Mouse (Mus musculus) heart, embryonic 15.5 days (tissue): ENCODE data around the gene Etv2. TPM values are rescaled to one million over a fixed set of nuclear protein-coding genes. Genes with fewer than 3 reads are reported as not detected.

Experiments
- ATAC-seq: fragments of 200-750 bp; cut with Nextera tagmentation; replicated peaks from 2 replicates; pipeline ENCODE4 v1.8.0; 2017; ENCODE audit warnings: low read depth, moderate TSS enrichment; ENCODE audit not compliant: insufficient number of reproducible peaks, insufficient read depth, low FRiP score
- H3K27ac ChIP-seq: fragments of 300-500 bp; sonication (generic); 2 replicates; pipeline ENCODE4 v1.5.1; 2015; ENCODE audit warnings: mild to moderate bottlenecking, inconsistent platforms
- H3K27me3 ChIP-seq: fragments of 300-500 bp; sonication (generic); 2 replicates; pipeline ENCODE4 v1.6.1; 2015; ENCODE audit warnings: inconsistent platforms
- H3K36me3 ChIP-seq: fragments of 300-500 bp; sonication (generic); 2 replicates; pipeline ENCODE4 v1.6.1; 2015; ENCODE audit warnings: mild to moderate bottlenecking, inconsistent platforms
- H3K4me1 ChIP-seq: fragments of 300-500 bp; sonication (generic); replicated peaks from 2 replicates; pipeline ENCODE4 v1.6.1; 2015; ENCODE audit warnings: inconsistent platforms
- H3K4me2 ChIP-seq: fragments of 300-500 bp; sonication (generic); 2 replicates; pipeline ENCODE4 v1.6.1; 2015; ENCODE audit warnings: inconsistent platforms, mild to moderate bottlenecking, moderate library complexity
- H3K4me3 ChIP-seq: fragments of 300-500 bp; sonication (generic); 2 replicates; pipeline ENCODE4 v1.5.1; 2015; ENCODE audit warnings: mild to moderate bottlenecking, inconsistent platforms
- H3K9ac ChIP-seq: fragments of 300-500 bp; sonication (generic); 2 replicates; pipeline ENCODE4 v1.6.1; 2015; ENCODE audit warnings: mild to moderate bottlenecking, inconsistent platforms
- H3K9me3 ChIP-seq: fragments of 300-500 bp; sonication (generic); replicated peaks from 2 replicates; pipeline ENCODE4 v1.6.1; 2016; ENCODE audit warnings: inconsistent platforms
- whole genome bisulfite sequencing: fragments of 180-500 bp; shearing (Covaris S2); methylation state at CpG from one replicate; pipeline ENCODE4 v1.1.7; 2015; ENCODE audit warnings: mixed read lengths; 5-methylcytosine and 5-hydroxymethylcytosine counted together
- polyA plus RNA-seq: library from polyadenylated mRNA; unstranded; fragments of >200 nt; fragmentation: Nextera tagmentation; extraction: Ambion mirVana; gene quantifications from 2 replicates; pipeline ENCODE4 v1.2.1, GENCODE M21; 2015

Etv2 gene
- polyA plus RNA-seq, 1 experiment from 2014 or later, result not detected

- Histone ChIP-seq H3K9me3 (no peaks in the 10 kb centered on the region), H3K9ac (no peak overlapping the region), H3K4me3 (no peak overlapping the region), H3K4me2 (0 out of 2 replicates have a peak overlapping the region, but pooled peaks have one; percentile 13), H3K27me3 (peaks cover 53% of the 10 kb centered on the region), H3K36me3 (peaks cover 11% of the 10 kb centered on the region), H3K27ac (no peak overlapping the region), H3K4me1 (peaks cover 27% of the 10 kb centered on the region)
- WGBS, result 16% methylated on average over 11 of the region's 11 CpGs
- no peak for ATAC-seq
Measured at GRCm38 (mm10) chr7:30636395-30636794, 743 bp upstream of the Etv2 start.

GRCm38 (mm10) chr7:30634621-30635020 lies 1.0 kb downstream of the Etv2 start:
- peak; percentile 60 for ATAC-seq
- peaks cover 27% of the 10 kb centered on the region for H3K4me1 ChIP-seq
- H3K9me3 ChIP-seq, result no peaks in the 10 kb centered on the region
- peak overlapping the region; percentile 52 for H3K4me2 ChIP-seq
- peak overlapping the region; percentile 25 for H3K4me3 ChIP-seq
- no peaks in the 10 kb centered on the region for H3K36me3 ChIP-seq
- 1% methylated on average over 20 of the region's 20 CpGs for WGBS
- peaks cover 58% of the 10 kb centered on the region for H3K27me3 ChIP-seq
- H3K27ac ChIP-seq, result no peak overlapping the region
- H3K9ac ChIP-seq, result no peak overlapping the region

- Histone ChIP-seq H3K9ac (no peak overlapping the region), H3K27ac (no peak overlapping the region), H3K27me3 (peaks cover 58% of the 10 kb centered on the region), H3K9me3 (no peaks in the 10 kb centered on the region), H3K4me2 (peak overlapping the region; percentile 7; the same call in 1 of the 2 replicates), H3K4me1 (peaks cover 23% of the 10 kb centered on the region), H3K4me3 (peak overlapping the region; percentile 25; the same call in 1 of the 2 replicates), H3K36me3 (no peaks in the 10 kb centered on the region)
- WGBS, result 8% methylated on average over 27 of the region's 27 CpGs
- no peak for ATAC-seq
Measured at GRCm38 (mm10) chr7:30633762-30634412, 1.8 kb downstream of the Etv2 start.

GRCm38 (mm10) chr7:30629013-30629412 lies 6.6 kb downstream of the Etv2 start:
- H3K36me3 ChIP-seq, result peaks cover 5% of the 10 kb centered on the region
- H3K27ac ChIP-seq, result no peak overlapping the region
- H3K9me3 ChIP-seq, result no peaks in the 10 kb centered on the region
- H3K4me2 ChIP-seq, result no peak overlapping the region
- H3K27me3 ChIP-seq, result peaks cover 29% of the 10 kb centered on the region
- H3K4me1 ChIP-seq, result peaks cover 15% of the 10 kb centered on the region
- H3K9ac ChIP-seq, result no peak overlapping the region
- no peak overlapping the region for H3K4me3 ChIP-seq
- no peak for ATAC-seq

- WGBS, result 81% methylated on average over 5 of the region's 5 CpGs
- no peak overlapping the region for H3K27ac ChIP-seq
- H3K36me3 ChIP-seq, result peaks cover 27% of the 10 kb centered on the region
- no peak overlapping the region for H3K4me3 ChIP-seq
- H3K27me3 ChIP-seq, result peaks cover 7% of the 10 kb centered on the region
- H3K4me2 ChIP-seq, result no peak overlapping the region
- no peaks in the 10 kb centered on the region for H3K9me3 ChIP-seq
- H3K4me1 ChIP-seq, result peaks cover 20% of the 10 kb centered on the region
- ATAC-seq, result no peak
- no peak overlapping the region for H3K9ac ChIP-seq
Measured at GRCm38 (mm10) chr7:30626647-30627046, 9.0 kb downstream of the Etv2 start.

- Histone ChIP-seq H3K9me3 (no peaks in the 10 kb centered on the region), H3K4me3 (peak within 1 kb of the TSS; percentile 71), H3K4me1 (peaks cover 24% of the 10 kb centered on the region), H3K36me3 (peaks cover 32% of the 10 kb centered on the region), H3K27me3 (peaks cover 3% of the 10 kb centered on the region; the same call in 1 of the 2 replicates), H3K27ac (peak within 1 kb of the TSS; percentile 76), H3K4me2 (peak within 1 kb of the TSS; percentile 69), H3K9ac (peak within 1 kb of the TSS; percentile 73)
- 1% methylated on average over 44 of the region's 44 CpGs for WGBS
- peak; percentile 90 for ATAC-seq
Measured at GRCm38 (mm10) chr7:30625530-30626384, 9.9 kb downstream of the Etv2 start, which contains the start of gene Cox6b1. Gene Cox6b1, minus strand, starts transcription at chr7:30626151.

GRCm38 (mm10) chr7:30619202-30619601 lies 16.4 kb downstream of the Etv2 start:
- peaks cover 13% of the 10 kb centered on the region; the same call in 1 of the 2 replicates for H3K4me1 ChIP-seq
- H3K4me2 ChIP-seq, result no peak overlapping the region
- no peaks in the 10 kb centered on the region for H3K27me3 ChIP-seq
- H3K4me3 ChIP-seq, result no peak overlapping the region
- 89% methylated on average over 3 of the region's 3 CpGs for WGBS
- H3K9me3 ChIP-seq, result no peaks in the 10 kb centered on the region
- H3K9ac ChIP-seq, result no peak overlapping the region
- no peak overlapping the region for H3K27ac ChIP-seq
- H3K36me3 ChIP-seq, result peaks cover 74% of the 10 kb centered on the region
- ATAC-seq, result no peak

- 94% methylated on average over 9 of the region's 9 CpGs for WGBS
- ATAC-seq, result no peak
- no peaks in the 10 kb centered on the region for H3K9me3 ChIP-seq
- H3K27me3 ChIP-seq, result no peaks in the 10 kb centered on the region
- H3K4me1 ChIP-seq, result peaks cover 13% of the 10 kb centered on the region; the same call in 1 of the 2 replicates
- H3K9ac ChIP-seq, result no peak overlapping the region
- H3K4me3 ChIP-seq, result no peak overlapping the region
- no peak overlapping the region for H3K4me2 ChIP-seq
- peaks cover 68% of the 10 kb centered on the region for H3K36me3 ChIP-seq
- no peak overlapping the region for H3K27ac ChIP-seq
Measured at GRCm38 (mm10) chr7:30618658-30619057, 17.0 kb downstream of the Etv2 start.

GRCm38 (mm10) chr7:30615049-30615760 lies 20.4 kb downstream of the Etv2 start:
- no peak overlapping the region for H3K27ac ChIP-seq
- no peak overlapping the region for H3K4me3 ChIP-seq
- WGBS, result 61% methylated on average over 5 of the region's 5 CpGs
- H3K4me1 ChIP-seq, result peaks cover 4% of the 10 kb centered on the region
- H3K36me3 ChIP-seq, result peaks cover 44% of the 10 kb centered on the region
- no peaks in the 10 kb centered on the region for H3K9me3 ChIP-seq
- ATAC-seq, result no peak
- H3K27me3 ChIP-seq, result no peaks in the 10 kb centered on the region
- H3K4me2 ChIP-seq, result no peak overlapping the region
- no peak overlapping the region for H3K9ac ChIP-seq

GRCm38 (mm10) chr7:30614454-30614853 lies 21.2 kb downstream of the Etv2 start:
- no peaks in the 10 kb centered on the region for H3K9me3 ChIP-seq
- H3K27ac ChIP-seq, result no peak overlapping the region
- no peak overlapping the region for H3K4me2 ChIP-seq
- WGBS, result 69% methylated on average over 2 of the region's 2 CpGs
- H3K4me1 ChIP-seq, result peaks cover 10% of the 10 kb centered on the region
- no peaks in the 10 kb centered on the region for H3K27me3 ChIP-seq
- peaks cover 38% of the 10 kb centered on the region for H3K36me3 ChIP-seq
- H3K9ac ChIP-seq, result no peak overlapping the region
- no peak overlapping the region for H3K4me3 ChIP-seq
- ATAC-seq, result no peak

- WGBS, result 22% methylated on average over 14 of the region's 14 CpGs
Measured at GRCm38 (mm10) chr7:30613529-30614112, 22.0 kb downstream of the Etv2 start.

More at GRCm38 (mm10) chr7:30613529-30614112, 22.0 kb downstream of the Etv2 start:
- no peak overlapping the region for H3K4me3 ChIP-seq
- H3K27me3 ChIP-seq, result no peaks in the 10 kb centered on the region
- H3K4me2 ChIP-seq, result no peak overlapping the region
- H3K36me3 ChIP-seq, result peaks cover 29% of the 10 kb centered on the region
- ATAC-seq, result no peak
- peaks cover 10% of the 10 kb centered on the region for H3K4me1 ChIP-seq
- no peaks in the 10 kb centered on the region for H3K9me3 ChIP-seq
- H3K27ac ChIP-seq, result no peak overlapping the region
- H3K9ac ChIP-seq, result no peak overlapping the region
